Mouse (Mus musculus) T-cell, adult 66 days (primary cell): ENCODE measurements around the gene Rpl26. TPM values are rescaled to one million over a fixed set of nuclear protein-coding genes. Genes with fewer than 3 reads are reported as not detected.

Source experiments
- total RNA-seq, 2 experiments: library from RNA; stranded (reverse); gene quantifications; 3 replicates in 1 of 2; 4 replicates in 1 of 2; pipeline ENCODE4 v1.2.4; 2023

Gene Rpl26
- 1,000 to 10,000 TPM; 3,013 to 3,032 TPM for total RNA-seq

DNA sequence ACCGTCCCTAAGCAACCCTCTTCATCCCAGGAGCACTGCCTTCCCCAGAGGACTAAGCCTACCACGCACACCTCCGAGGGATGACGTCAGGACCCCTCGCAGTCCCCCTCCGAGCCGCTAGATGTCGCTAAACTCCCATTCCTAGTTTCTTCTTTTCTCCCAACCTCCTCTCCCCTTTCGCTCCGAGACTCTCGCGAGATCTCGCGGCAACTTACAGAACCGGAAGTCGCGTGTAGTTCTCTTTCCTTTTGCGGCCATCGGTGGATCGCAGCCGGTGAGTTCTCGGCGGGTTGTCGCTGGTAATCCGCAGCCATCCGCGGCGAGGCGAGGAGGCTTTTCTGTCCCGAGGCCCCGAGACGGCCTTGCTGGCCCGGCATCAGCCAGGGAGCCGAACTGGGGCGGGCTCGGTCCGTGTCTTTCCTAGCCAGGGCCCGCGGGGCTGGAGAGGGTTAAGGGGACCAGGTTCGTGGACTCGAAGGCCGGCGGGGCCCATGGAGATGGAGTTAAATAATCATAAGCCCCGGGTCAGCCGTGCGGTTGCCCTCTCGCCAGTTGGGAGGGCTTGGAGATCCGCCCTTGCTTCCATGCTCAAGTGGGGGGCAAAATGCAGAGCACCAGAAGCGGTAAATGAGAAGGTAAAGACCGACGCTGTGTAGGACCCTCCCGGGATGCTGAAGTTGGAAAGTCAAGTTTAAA lies at the start of gene Rpl26:
Gene Rpl26 (plus strand): TSS at position 233 of the 696 bp plus-strand sequence.

DNA sequence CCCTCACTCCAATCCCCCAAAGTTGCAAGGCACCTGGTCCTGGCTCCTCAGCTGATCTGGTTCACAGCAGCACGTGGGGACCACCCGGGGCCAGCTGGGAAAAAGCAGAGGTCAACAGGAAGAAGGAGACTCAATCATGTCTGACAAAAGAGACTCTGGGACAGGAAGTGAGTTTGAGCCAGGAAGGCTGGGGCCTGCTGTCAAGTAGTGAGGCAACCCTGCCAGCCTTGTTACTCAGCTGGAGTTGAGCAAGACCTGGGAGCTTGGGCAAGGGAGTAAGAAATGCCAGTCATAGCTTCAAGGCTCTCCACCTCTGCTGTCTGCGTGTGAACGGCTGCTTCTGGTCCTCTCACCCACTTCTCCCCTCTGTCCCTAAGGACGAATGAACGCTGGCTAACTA lies 29.6 kb upstream of the Rpl26 start, which contains the start of gene Ndel1:
Gene Ndel1 (minus strand): TSS at position 111 of the 400 bp plus-strand sequence.

DNA sequence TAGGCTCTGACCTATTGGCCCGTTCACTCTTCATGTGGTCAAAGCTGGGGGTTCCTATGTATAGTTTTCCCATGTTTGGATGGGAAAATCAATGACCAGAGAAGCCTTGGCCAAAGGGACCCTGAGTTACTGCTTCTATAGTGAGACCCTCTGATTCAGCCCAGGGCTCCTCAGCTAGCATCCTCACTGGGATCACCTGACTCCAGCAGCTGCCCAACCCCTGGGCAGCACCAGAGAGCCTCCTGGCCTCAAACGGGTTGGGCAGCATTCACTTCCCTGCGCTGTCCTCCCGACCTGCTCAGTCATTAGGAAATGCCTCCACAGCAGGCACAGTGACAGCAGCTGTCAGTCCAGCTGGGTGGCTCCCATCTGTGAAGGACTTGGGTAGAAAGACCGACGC lies 13.1 kb upstream of the Rpl26 start, which contains the start of gene Rnf222:
Gene Rnf222 (plus strand): TSS at position 301 of the 400 bp plus-strand sequence.

GRCm38 (mm10) chr11:68926981-68927380 lies 25.6 kb downstream of the Rpl26 start, which contains the start of gene Odf4:
Odf4 (minus strand) TSS chr11:68927081.

Other genes starting within 250 kb of the Rpl26 start
- 1 to 10 TPM; 1.8 to 4.8 TPM for gene Myh10, start 210.0 kb upstream of the Rpl26 start, total RNA-seq
- gene Ndel1, start 29.7 kb upstream of the Rpl26 start, total RNA-seq = 10 to 100 TPM; 61.2 to 70.3 TPM
- gene Rnf222, start 13.0 kb upstream of the Rpl26 start, total RNA-seq = not detected
- not detected for gene Odf4, start 25.5 kb downstream of the Rpl26 start, total RNA-seq
- gene Arhgef15, start 55.9 kb downstream of the Rpl26 start, total RNA-seq = not detected
- 1 to 10 TPM; 3.4 to 5.1 TPM for gene Slc25a35, start 66.5 kb downstream of the Rpl26 start, total RNA-seq
- 10 to 100 TPM; 12.2 to 17.5 TPM for gene Rangrf, start 73.6 kb downstream of the Rpl26 start, total RNA-seq
- 10 to 100 TPM; 22.5 to 32.2 TPM for gene Pfas, start 106.9 kb downstream of the Rpl26 start, total RNA-seq
- gene Ctc1, start 114.3 kb downstream of the Rpl26 start, total RNA-seq = 10 to 100 TPM; 22.0 to 24.7 TPM
- gene Aurkb, start 144.1 kb downstream of the Rpl26 start, total RNA-seq = 1 to 10 TPM; 1.8 to 6.1 TPM
- 10 to 100 TPM in 1 of 2 experiments, 1 to 10 TPM in 1; 9.0 to 12.8 TPM for gene Borcs6, start 158.1 kb downstream of the Rpl26 start, total RNA-seq
- 1 to 10 TPM in 1 of 2 experiments, under 1 TPM in 1; 0.82 to 2.4 TPM for gene Tmem107, start 169.2 kb downstream of the Rpl26 start, total RNA-seq
- gene Vamp2, start 186.9 kb downstream of the Rpl26 start, total RNA-seq = 100 to 1,000 TPM; 396 to 405 TPM
- gene Per1, start 193.6 kb downstream of the Rpl26 start, total RNA-seq = 100 to 1,000 TPM; 279 to 361 TPM
- gene Hes7, start 218.8 kb downstream of the Rpl26 start, total RNA-seq = not detected
- gene 9130213A22Rik, start 221.0 kb downstream of the Rpl26 start, total RNA-seq = not detected
- under 1 TPM; 0.30 to 0.55 TPM for gene Aloxe3, start 224.3 kb downstream of the Rpl26 start, total RNA-seq